Mouse (Mus musculus) bone marrow, adult 2 months (tissue): ENCODE data around the gene Lrriq3. TPM values are rescaled to one million over a fixed set of nuclear protein-coding genes. Genes with fewer than 3 reads are reported as not detected.

Experiments used
- H3K27ac ChIP-seq: fragments of 200-500 bp; 2 replicates; pipeline ENCODE4 v1.5.1; 2012; ENCODE audit warnings: low read depth, mild to moderate bottlenecking, control low read depth, inconsistent platforms, low read length; ENCODE audit not compliant: control insufficient read depth, poor library complexity, insufficient read depth
- H3K4me1 ChIP-seq: fragments of 200-500 bp; 2 replicates; pipeline ENCODE4 v1.6.1; 2011; ENCODE audit warnings: low read length; ENCODE audit not compliant: control insufficient read depth, insufficient read depth
- H3K4me3 ChIP-seq: fragments of 200-500 bp; replicated peaks from 2 replicates; pipeline ENCODE3; 2011; ENCODE audit warnings: mild to moderate bottlenecking, low read depth, low read length, control low read depth; ENCODE audit not compliant: control insufficient read depth
- CTCF ChIP-seq: fragments of 200-500 bp; IDR thresholded peaks from 2 replicates; pipeline ENCODE4 v1.5.1; 2011; ENCODE audit warnings: low read length, control low read depth; ENCODE audit not compliant: control insufficient read depth, insufficient read depth
- POLR2A ChIP-seq: fragments of 200-500 bp; IDR thresholded peaks from 2 replicates; pipeline ENCODE4 v1.6.1; 2011; ENCODE audit warnings: low read depth, mild to moderate bottlenecking, control low read depth, low read length, borderline replicate concordance; ENCODE audit not compliant: control insufficient read depth
- WGBS: fragments of 180-500 bp; shearing (Covaris S2); methylation state at CpG from one replicate; pipeline ENCODE4 v1.1.7; 2018; 5-methylcytosine and 5-hydroxymethylcytosine counted together
- polyA plus RNA-seq: library from polyadenylated mRNA; stranded (reverse); fragments of >200 nt; gene quantifications from 2 replicates; pipeline ENCODE4 v1.2.4, GENCODE M21; 2011; ENCODE audit warnings: low replicate concordance; ENCODE audit not compliant: missing spikeins, insufficient read depth, insufficient read length

The Lrriq3 gene
- polyA plus RNA-seq, 1 experiment: not detected

- 70% methylated on average over 4 of the region's 4 CpGs for WGBS
- Histone ChIP-seq H3K4me1 (no peaks in the 10 kb centered on the region), H3K27ac (no peak overlapping the region), H3K4me3 (no peak overlapping the region)
- TF ChIP-seq CTCF: no peak
- TF ChIP-seq POLR2A: no peak
These were observed 15.3 kb upstream of the Lrriq3 start for GRCm38 (mm10) chr3:155077908-155078307.

GRCm38 (mm10) chr3:155092081-155092480, 1.2 kb upstream of the Lrriq3 start:
- H3K4me3 ChIP-seq: no peak overlapping the region
- H3K4me1 ChIP-seq: no peaks in the 10 kb centered on the region; the same call in 1 of the 2 replicates
- 94% methylated on average over 6 of the region's 6 CpGs for WGBS
- TF ChIP-seq CTCF (no peak), POLR2A (no peak)
- no peak overlapping the region for H3K27ac ChIP-seq

DNA sequence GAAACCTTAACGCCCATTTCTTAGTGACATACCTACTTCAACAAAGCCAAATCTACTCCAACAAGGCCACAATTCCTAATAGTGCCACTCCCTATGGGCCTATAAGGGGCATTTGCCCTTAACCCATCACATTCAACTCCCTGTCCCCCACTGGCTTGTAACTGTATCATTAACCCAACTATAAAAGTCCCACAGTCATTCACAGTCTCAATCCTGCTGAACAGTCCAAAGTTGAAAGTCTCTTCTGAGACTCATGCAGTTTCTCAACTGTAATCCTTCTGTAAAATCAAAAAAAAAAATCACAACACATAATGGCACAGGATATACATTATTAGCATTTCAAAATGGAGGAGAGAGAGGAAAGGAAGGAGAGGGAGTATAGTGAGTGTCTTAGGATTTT, 6.0 kb downstream of the Lrriq3 start:
- Histone ChIP-seq H3K4me1 (no peaks in the 10 kb centered on the region), H3K4me3 (no peak overlapping the region), H3K27ac (no peak overlapping the region)
- no peak for TF ChIP-seq CTCF
- no peak for TF ChIP-seq POLR2A
- WGBS: 83% methylated on average over 1 of the region's 1 CpGs

- H3K27ac ChIP-seq: no peak overlapping the region
- no peaks in the 10 kb centered on the region for H3K4me1 ChIP-seq
- 72% methylated on average over 1 of the region's 1 CpGs for WGBS
- no peak overlapping the region for H3K4me3 ChIP-seq
- TF ChIP-seq POLR2A (no peak), CTCF (no peak)
These were observed 12.7 kb downstream of the Lrriq3 start for GRCm38 (mm10) chr3:155105957-155106356.

- H3K4me3 ChIP-seq: no peak overlapping the region
- H3K4me1 ChIP-seq: no peaks in the 10 kb centered on the region
- no peak overlapping the region for H3K27ac ChIP-seq
- no peak for TF ChIP-seq CTCF
- no peak for TF ChIP-seq POLR2A
- 81% methylated on average over 5 of the region's 5 CpGs for WGBS
These were observed 44.5 kb downstream of the Lrriq3 start for GRCm38 (mm10) chr3:155137737-155138136.

GRCm38 (mm10) chr3:155141047-155141446, 47.8 kb downstream of the Lrriq3 start:
- H3K4me3 ChIP-seq: no peak overlapping the region
- no peaks in the 10 kb centered on the region for H3K4me1 ChIP-seq
- H3K27ac ChIP-seq: no peak overlapping the region
- TF ChIP-seq POLR2A (no peak), CTCF (no peak)
- WGBS: 78% methylated on average over 11 of the region's 11 CpGs

- WGBS: 75% methylated on average over 1 of the region's 1 CpGs
- TF ChIP-seq POLR2A (no peak), CTCF (no peak)
- Histone ChIP-seq H3K4me1 (no peaks in the 10 kb centered on the region), H3K27ac (no peak overlapping the region), H3K4me3 (no peak overlapping the region)
These were observed 51.1 kb downstream of the Lrriq3 start for GRCm38 (mm10) chr3:155144368-155144767.

DNA sequence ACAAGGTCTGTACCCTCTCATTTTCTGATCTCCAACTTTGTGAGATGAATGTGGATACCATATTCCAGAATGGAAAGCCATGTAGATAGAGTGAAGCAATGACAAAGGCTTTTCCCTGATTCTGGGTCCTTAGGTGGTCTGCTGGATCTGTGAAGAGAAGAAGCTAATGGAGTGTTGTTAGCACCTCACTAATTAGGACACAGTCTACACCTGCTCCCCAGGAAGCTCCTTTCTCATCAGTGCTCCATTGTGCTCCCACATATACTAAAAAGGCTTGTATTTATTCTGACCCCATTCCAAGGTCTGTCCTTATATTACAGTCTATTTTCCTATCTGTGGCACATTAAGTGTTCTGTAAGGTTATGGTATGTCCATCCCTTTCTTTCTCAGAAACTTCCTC, 68.6 kb downstream of the Lrriq3 start:
- TF ChIP-seq POLR2A (no peak), CTCF (no peak)
- H3K4me3 ChIP-seq: no peak overlapping the region
- H3K27ac ChIP-seq: no peak overlapping the region
- no peaks in the 10 kb centered on the region for H3K4me1 ChIP-seq

DNA sequence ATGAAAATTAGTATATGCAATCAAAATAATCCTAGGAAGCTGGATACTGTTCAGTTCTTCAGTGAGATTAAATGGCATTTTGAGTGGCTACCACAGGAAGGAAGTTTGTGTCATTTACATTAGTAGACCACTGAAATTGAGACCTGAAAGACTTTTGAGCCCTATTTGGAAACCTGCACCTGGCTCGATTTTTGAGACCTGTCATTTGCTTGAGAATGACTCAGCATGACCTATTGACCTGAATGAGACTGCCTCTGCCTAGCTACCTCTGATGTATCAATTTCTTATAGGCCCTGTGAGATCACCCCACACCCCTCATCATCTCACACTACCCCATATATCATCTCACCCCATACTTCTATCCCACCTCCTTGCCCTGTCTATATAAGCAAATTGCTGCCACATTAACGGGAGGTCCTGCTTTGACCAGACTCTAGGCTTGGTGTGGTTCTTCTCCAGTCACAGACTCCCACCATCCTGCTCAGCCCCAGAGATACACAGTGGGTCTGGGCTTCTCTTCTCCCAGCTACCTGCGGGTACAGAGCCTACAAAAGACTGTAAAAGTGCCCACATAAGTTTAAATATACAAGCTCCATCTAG, 87.2 kb downstream of the Lrriq3 start:
- WGBS: 50% methylated on average over 3 of the region's 3 CpGs
- TF ChIP-seq POLR2A: no peak
- no peak for TF ChIP-seq CTCF
- no peak overlapping the region for H3K4me3 ChIP-seq
- H3K27ac ChIP-seq: no peak overlapping the region
- H3K4me1 ChIP-seq: no peaks in the 10 kb centered on the region
